Mouse (Mus musculus): ENCODE data around the gene Josd2.

Josd2 gene

DNA sequence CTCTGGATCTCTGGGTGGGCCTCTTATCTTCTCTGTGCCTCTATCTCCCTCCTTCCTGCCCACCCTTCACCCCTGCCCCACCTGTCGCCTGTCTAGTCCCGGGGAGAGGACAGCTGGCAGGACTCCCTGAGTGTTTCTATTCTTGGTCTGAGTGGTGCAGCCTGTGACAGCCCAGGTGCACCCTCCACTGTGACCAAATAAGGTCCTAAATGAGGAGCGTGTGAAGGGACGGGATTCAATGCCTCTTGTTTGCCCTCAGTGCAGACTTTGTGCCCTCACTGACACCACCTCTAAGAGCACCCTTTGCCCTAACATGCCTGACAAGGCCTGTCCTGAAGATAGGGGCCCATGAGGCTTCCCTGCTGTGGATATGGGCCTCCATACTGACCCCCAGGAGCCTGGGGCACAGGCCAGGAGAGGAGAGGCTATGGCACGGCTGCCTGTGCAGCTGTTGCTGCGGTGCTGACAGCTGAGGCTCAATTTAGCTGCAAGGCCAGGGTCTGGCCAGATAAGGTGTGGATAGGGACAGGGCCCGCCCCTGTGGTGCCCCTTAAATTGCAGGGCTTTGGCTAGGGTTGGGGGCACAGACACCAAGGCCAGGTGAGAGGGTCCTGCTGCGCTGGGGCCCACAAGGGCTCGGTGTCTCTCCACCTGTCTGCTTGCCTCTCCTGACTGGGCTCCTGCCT lies 5.3 kb downstream of the Josd2 start:
- peak; percentile 17 for DNase-seq

DNA sequence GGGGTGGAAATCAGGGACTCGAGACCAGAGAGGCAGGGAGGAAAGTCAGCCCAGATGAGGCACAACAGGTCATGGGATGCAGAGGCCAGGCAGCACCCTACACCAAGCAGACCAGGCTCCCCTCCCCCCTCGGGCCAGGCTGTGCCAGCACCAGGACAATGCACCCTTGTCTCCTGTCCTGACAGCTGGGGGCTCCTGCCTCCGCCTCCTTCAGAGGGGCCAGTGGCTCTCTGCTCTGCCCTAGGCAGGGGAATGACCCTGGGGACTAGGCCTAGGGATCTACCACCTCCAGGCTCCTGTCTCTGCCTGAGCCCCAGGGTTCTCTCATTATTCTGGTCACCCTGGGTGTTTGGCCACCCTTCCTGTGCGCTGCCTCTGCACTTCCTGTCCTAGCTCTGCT lies 6.6 kb downstream of the Josd2 start:
- peak; percentile 96 for DNase-seq

GRCm38 (mm10) chr7:44475046-44475614 lies 7.3 kb downstream of the Josd2 start:
- peak; percentile 32 for DNase-seq

- no peak for DNase-seq
These were observed 15.2 kb downstream of the Josd2 start for GRCm38 (mm10) chr7:44482836-44483435.

- DNase-seq = no peak
These were observed 16.3 kb downstream of the Josd2 start for GRCm38 (mm10) chr7:44484109-44484508.

GRCm38 (mm10) chr7:44484841-44485571 lies 17.2 kb downstream of the Josd2 start:
- peak; percentile 76 for DNase-seq

- DNase-seq = no peak
These were observed 17.9 kb downstream of the Josd2 start for GRCm38 (mm10) chr7:44485572-44486195.

- DNase-seq = no peak
These were observed 19.3 kb downstream of the Josd2 start for GRCm38 (mm10) chr7:44486927-44487575.

DNA sequence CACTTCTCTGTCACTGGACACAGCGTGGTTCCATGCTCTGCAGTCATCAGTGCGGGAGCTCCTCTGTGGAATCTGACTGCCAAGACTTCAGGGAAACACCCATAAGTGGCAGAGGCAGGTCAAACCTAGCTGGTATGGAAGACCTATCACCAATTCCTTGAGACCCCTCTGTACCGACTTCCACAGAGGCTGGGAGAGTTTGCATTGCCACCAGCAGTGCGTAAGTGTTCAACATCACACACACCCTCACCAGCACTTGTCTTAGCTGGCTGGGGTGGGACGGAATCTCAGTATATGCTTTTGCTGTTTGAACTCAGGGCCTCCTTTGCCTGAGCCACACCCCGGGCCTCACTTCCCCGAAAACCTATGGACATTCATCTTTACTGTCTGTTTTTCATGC lies 20.2 kb downstream of the Josd2 start:
- no peak for DNase-seq

- DNase-seq = no peak
These were observed 20.8 kb downstream of the Josd2 start for GRCm38 (mm10) chr7:44488545-44488944.

GRCm38 (mm10) chr7:44490281-44490680 lies 22.5 kb downstream of the Josd2 start:
- DNase-seq = no peak

- DNase-seq = no peak
These were observed 23.6 kb downstream of the Josd2 start for GRCm38 (mm10) chr7:44491391-44491790.

DNA sequence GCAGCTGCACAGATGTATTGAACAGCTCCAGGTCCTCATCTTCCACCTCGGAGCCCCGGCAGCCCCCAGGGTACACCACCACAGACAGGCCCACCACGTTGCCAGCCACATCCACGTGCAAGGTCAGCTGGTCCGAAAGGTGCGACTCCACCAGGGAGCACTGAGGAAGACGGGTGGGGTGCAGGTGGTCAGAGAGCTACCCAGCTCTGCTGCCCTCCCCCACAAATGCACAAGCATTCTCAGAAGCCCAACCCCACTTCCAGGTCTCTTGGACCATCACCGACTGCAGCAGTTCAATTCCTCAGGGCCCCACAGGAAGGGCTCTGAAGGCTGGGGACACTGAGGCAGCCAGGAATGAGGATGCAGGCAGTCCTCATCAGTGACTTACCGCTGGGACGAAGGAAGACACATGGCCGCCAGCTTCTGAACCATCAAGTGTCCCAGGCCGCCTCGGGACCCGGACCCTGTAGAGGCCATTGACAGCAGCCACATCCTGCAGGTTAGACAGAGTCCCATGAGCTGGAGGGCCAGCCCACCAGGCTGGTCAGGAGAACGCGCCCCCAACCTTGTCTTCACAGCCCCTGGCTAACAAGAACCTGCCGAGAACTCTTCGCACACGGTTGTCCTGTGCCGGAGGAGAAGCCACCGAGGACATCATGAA lies 24.5 kb downstream of the Josd2 start:
- no peak for DNase-seq

- no peak for DNase-seq
These were observed 26.9 kb downstream of the Josd2 start for GRCm38 (mm10) chr7:44494681-44495080.

DNA sequence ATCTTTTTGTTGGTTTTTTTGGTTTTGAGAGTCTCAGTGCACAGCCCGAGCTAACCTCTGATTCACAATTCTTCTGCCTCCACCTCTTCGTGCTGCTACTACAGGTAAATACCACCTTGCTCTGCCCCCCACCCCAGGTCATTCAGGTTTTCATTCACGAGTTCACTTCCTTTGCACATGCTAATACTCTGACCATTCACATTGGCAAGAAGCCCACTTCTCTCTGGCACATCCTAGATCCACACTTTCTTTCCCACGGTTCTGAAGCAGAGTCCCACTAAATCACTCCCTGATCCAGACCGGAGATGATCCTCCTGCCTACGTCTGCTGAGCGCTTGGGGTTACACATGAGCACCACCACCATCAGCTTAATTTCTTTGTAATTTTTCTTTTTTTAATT lies 27.3 kb downstream of the Josd2 start:
- DNase-seq = no peak

GRCm38 (mm10) chr7:44495992-44496770 lies 28.4 kb downstream of the Josd2 start, which contains the start of the genes Emc10 and Fam71e1:
Gene Emc10 (minus strand): TSS chr7:44496529.
Gene Fam71e1 (plus strand): TSS chr7:44496581.
- peak; percentile 99 for DNase-seq

DNA sequence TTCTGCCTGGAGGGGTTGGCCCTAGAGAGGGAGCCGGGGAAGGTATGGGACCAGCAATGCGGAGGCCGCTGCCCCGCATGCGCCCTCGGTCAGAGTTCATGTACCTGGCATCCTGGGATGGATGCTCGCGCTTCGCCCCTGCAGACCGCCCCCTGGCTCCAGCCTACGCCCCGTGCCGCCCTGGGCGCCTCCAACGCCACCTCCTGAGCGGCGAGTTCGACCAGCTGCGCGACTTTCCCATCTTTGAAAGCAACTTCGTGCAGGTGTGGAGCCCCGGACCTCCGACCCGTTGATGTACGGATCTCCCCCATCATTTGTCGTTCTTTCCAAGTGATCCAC lies 29.0 kb downstream of the Josd2 start:
- DNase-seq = no peak

DNA sequence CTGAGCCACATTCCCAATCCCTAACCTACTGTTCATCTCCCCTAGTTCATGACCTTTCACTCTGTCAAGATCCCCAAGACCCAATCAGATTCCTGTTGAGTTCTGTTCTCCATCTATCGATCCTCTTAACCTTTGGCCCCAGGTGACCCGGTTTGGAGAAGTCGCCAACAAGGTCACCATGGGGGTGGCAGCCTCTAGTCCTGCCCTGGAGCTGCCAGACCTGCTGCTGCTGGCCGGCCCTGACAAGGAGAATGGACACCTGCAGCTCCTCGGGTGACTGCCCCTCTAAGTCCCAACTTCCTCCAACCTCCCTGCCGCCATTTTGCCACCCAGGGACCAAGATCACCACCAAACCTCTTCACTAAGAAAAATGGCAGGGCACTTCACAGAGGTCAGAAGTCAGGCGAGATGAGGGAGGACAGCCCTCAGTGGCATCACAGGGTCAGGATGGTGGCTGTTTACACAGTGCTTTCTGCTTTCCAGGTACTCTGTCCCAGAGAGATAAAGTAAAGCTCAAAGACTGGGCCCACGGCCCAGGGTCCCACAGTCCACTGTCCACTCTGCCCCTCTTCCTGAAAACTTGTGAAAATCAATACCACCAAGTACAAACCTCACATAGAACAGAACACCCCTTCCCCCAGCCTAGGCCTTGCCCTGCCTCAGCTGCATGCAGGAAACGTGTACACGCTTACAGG lies 29.7 kb downstream of the Josd2 start:
- no peak for DNase-seq

DNA sequence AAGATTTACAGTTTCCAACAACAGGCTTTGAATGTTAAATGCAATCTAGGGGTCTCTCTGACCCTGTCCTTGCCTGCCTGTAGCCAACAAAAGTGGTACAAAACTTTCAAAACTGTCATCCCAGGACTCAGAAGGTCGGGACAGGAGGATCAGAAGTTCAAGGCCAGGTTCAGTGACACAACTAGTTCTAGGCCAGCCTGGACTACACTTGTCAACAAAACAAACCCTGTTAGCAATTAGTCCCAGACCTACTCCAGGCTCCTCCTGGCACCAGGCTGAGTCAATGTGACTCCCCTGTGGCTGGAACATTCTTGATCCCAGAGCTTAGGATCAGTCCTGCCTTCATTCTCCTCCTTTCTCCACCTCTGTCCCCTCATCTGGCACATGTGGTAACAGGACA lies 31.1 kb downstream of the Josd2 start:
- no peak for DNase-seq

DNA sequence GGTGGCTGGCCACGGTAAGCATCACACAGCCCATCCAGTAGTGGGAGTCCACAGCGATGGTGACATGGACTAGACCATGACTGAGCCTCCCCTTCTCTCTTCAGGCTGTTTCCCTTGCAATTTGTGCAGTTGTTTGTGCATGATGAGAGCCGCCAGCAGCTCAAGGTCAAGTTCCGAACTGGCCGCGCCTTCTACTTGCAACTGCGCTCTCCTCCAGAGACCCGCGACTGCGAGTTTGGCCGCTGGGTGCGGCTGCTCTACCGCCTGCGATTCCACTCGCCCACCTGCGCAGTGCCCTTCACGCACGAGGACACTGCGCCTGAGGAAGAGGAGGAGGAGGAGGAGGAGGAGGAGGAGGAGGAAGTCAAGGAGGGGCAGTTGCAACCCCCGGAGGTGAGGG lies 32.3 kb downstream of the Josd2 start:
- DNase-seq = no peak

All from layer of hippocampus, adult 9-11 months (tissue).